ENCODE assay signal across 11 mouse cellular contexts in the genomic region with DNA sequence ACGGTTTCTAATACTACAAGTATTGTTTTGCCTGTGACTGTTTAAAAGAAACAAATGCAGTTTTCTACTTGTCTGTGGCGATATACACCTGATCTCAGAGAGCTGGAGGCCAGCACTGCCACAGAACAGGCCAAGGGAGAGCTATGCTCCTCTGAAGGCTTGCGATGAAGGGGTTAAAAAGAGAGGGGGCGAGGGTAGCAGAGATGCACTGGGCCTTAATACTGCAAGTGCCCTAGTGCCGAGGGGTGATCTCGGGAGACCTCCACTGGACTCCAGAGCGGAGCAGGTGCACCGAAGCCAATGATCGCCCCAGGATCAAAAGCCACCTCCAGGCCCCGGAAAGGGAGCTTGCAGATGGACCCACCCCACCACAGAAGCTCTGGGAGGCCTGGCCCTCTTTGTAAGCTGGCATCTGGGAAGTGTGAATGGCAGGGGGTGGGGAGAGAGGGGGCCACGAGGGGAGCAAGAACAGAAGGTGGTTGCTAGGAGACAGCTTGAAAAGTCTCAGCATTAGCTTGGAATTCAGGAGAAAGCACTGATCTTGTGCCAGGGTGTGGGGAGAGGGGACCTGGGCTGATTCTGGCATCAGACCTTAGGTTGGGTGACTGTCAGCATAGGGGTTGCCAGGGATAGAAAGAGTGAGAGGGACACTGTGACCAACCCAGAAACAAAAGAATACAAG. TPM values are rescaled to one million over a fixed set of nuclear protein-coding genes. Genes with fewer than 3 reads are reported as not detected.
A peak's percentile ranks its signal among the peaks of the same experiment; 100 is the strongest.
DNase-seq lines count a peak whose midpoint lies in the region; ATAC-seq lines count a peak whose summit lies in the region.
"Had no signal": no experiment of that assay in that cellular context is flagged by ENCODE, and none has a peak within 500 bp of the region (broad histone marks: within the 10 kb centered on the region; RNA-seq: fewer than 3 reads in every experiment).

No protein-coding gene starts in this region.

- H3K36me3 ChIP-seq in forebrain, embryonic 13.5 days (ENCODE audit: poor library complexity, severe bottlenecking), result peaks cover 36% of the 10 kb centered on the region
- no peaks in the 10 kb centered on the region; the same call in 1 of the 2 replicates for H3K36me3 ChIP-seq in neural tube, embryonic 11.5 days (ENCODE audit: control insufficient read depth, insufficient read depth, low read length)
- no peaks in the 10 kb centered on the region for H3K36me3 ChIP-seq in liver, embryonic 11.5 days (ENCODE audit: control insufficient read depth, insufficient read depth, low read length)

- peak overlapping the region; percentile 22; the same call in 1 of the 2 replicates for H3K9ac ChIP-seq in forebrain, embryonic 13.5 days
- H3K9ac ChIP-seq in neural tube, embryonic 11.5 days (ENCODE audit: low read length), result 0 out of 2 replicates have a peak overlapping the region, but pooled peaks have one; percentile 6
- no peak overlapping the region for H3K9ac ChIP-seq in liver, embryonic 11.5 days (ENCODE audit: low read depth, low read length)
- H3K9ac ChIP-seq: heart, embryonic 15.5 days had no signal

- peak overlapping the region; percentile 27 for H3K4me2 ChIP-seq in forebrain, embryonic 13.5 days
- no peak overlapping the region for H3K4me2 ChIP-seq in neural tube, embryonic 11.5 days (ENCODE audit: low read depth)
- no peak overlapping the region for H3K4me2 ChIP-seq in liver, embryonic 11.5 days
- H3K4me2 ChIP-seq: heart, embryonic 15.5 days had no signal

- peaks cover 39% of the 10 kb centered on the region for H3K4me1 ChIP-seq in forebrain, embryonic 13.5 days
- peaks cover 13% of the 10 kb centered on the region for H3K4me1 ChIP-seq in neural tube, embryonic 11.5 days (ENCODE audit: control insufficient read depth, insufficient read depth, low read length)
- no peaks in the 10 kb centered on the region for H3K4me1 ChIP-seq in liver, embryonic 11.5 days (replicated peaks; ENCODE audit: control insufficient read depth, insufficient read depth, low read length)
- H3K4me1 ChIP-seq: heart, embryonic 15.5 days had no signal

- no peaks in the 10 kb centered on the region for H3K9me3 ChIP-seq in forebrain, embryonic 13.5 days (replicated peaks)
- H3K9me3 ChIP-seq in neural tube, embryonic 11.5 days (ENCODE audit: control insufficient read depth, low read length), result no peaks in the 10 kb centered on the region
- no peaks in the 10 kb centered on the region for H3K9me3 ChIP-seq in liver, embryonic 11.5 days (ENCODE audit: control insufficient read depth, low read length)
- H3K9me3 ChIP-seq: heart, embryonic 15.5 days had no signal

- peak; percentile 74 for DNase-seq in embryo, embryonic 10 days (ENCODE audit: low spot score)
- DNase-seq in layer of hippocampus, adult 9-11 months, result peak; percentile 72
- peak; percentile 81 for DNase-seq in neural tube, embryonic 11.5 days (ENCODE audit: low spot score)
- no peak for DNase-seq in kidney, postnatal 10 days
- no peak for DNase-seq in cerebellum, adult 11 months
- DNase-seq in liver, embryonic 11.5 days (ENCODE audit: low spot score), result no peak

- 12% methylated on average over 11 of the region's 11 CpGs for WGBS in forebrain, embryonic 13.5 days
- 31% methylated on average over 11 of the region's 11 CpGs for WGBS in neural tube, embryonic 11.5 days
- 73% methylated on average over 11 of the region's 11 CpGs for WGBS in liver, embryonic 11.5 days

- no peak overlapping the region for H3K4me3 ChIP-seq in forebrain, embryonic 13.5 days
- no peak overlapping the region for H3K4me3 ChIP-seq in neural tube, embryonic 11.5 days (ENCODE audit: low read depth, low read length)
- no peak overlapping the region for H3K4me3 ChIP-seq in liver, embryonic 11.5 days (ENCODE audit: low read depth, low read length)
- H3K4me3 ChIP-seq: heart, embryonic 15.5 days had no signal

- peak; percentile 94 for ATAC-seq in forebrain, embryonic 13.5 days
- peak; percentile 91 for ATAC-seq in neural tube, embryonic 11.5 days (ENCODE audit: insufficient read depth, low FRiP score, low TSS enrichment)
- ATAC-seq in erythroblast, adult 5-6 weeks (replicated peaks; ENCODE audit: low FRiP score, poor library complexity, severe bottlenecking), result no peak
- ATAC-seq in liver, embryonic 11.5 days (replicated peaks; ENCODE audit: low FRiP score), result no peak

- H3K27ac ChIP-seq in forebrain, embryonic 13.5 days, result peak overlapping the region; percentile 96
- H3K27ac ChIP-seq in neural tube, embryonic 11.5 days (ENCODE audit: low read depth, low read length), result peak overlapping the region; percentile 72
- H3K27ac ChIP-seq in liver, embryonic 11.5 days (ENCODE audit: low read depth, low read length), result no peak overlapping the region
- H3K27ac ChIP-seq: heart, embryonic 15.5 days had no signal

- no peaks in the 10 kb centered on the region for H3K27me3 ChIP-seq in forebrain, embryonic 13.5 days
- no peaks in the 10 kb centered on the region for H3K27me3 ChIP-seq in neural tube, embryonic 11.5 days (ENCODE audit: control insufficient read depth, insufficient read depth, low read length)
- H3K27me3 ChIP-seq in liver, embryonic 11.5 days (replicated peaks; ENCODE audit: control insufficient read depth, insufficient read depth, low read length), result no peaks in the 10 kb centered on the region
- H3K27me3 ChIP-seq: heart, embryonic 15.5 days had no signal

RNA-seq across cellular contexts. Expression of a gene that starts 22.2 kb away (rescaled TPM):
- polyA plus RNA-seq in forebrain, embryonic 13.5 days (2015; fragmentation: Nextera tagmentation; extraction: Ambion mirVana), result 76.0 and 80.6 TPM in 2 replicates
- polyA plus RNA-seq in neural tube, embryonic 11.5 days (2014; fragmentation: Nextera tagmentation; extraction: Ambion mirVana), result 115 and 116 TPM in 2 replicates
- total RNA-seq in erythroblast, adult 5-6 weeks (2015; ENCODE audit: low replicate concordance), result 20.9 and 22.2 TPM in 2 replicates
- total RNA-seq in erythroblast, adult 5-6 weeks (2017; ENCODE audit: low replicate concordance), result 24.7 and 25.4 TPM in 2 replicates
- 137 and 141 TPM in 2 replicates for polyA plus RNA-seq in liver, embryonic 11.5 days (2014; fragmentation: Nextera tagmentation; extraction: Ambion mirVana)

RNA-seq across cellular contexts. Expression of a gene that starts 57.8 kb away (rescaled TPM):
- polyA plus RNA-seq in forebrain, embryonic 13.5 days (2015; fragmentation: Nextera tagmentation; extraction: Ambion mirVana), result 2.4 and 4.0 TPM in 2 replicates
- 4.3 and 4.9 TPM in 2 replicates for polyA plus RNA-seq in neural tube, embryonic 11.5 days (2014; fragmentation: Nextera tagmentation; extraction: Ambion mirVana)
- not detected in 2 replicates for total RNA-seq in erythroblast, adult 5-6 weeks (2015; ENCODE audit: low replicate concordance)
- not detected in 2 replicates for total RNA-seq in erythroblast, adult 5-6 weeks (2017; ENCODE audit: low replicate concordance)
- polyA plus RNA-seq in liver, embryonic 11.5 days (2014; fragmentation: Nextera tagmentation; extraction: Ambion mirVana), result not detected in 2 replicates
- total RNA-seq: MEL had no signal
- polyA plus RNA-seq: heart, embryonic 15.5 days; liver, embryonic 16.5 days had no signal

Comparison
In these comparisons a context has a peak if more than half of its experiments do, and no peak if none do; other contexts are left out.
1. DNase-seq: peak in embryo, embryonic 10 days (single experiment), layer of hippocampus, adult 9-11 months (single experiment) and neural tube, embryonic 11.5 days (single experiment); none in kidney, postnatal 10 days (single experiment), cerebellum, adult 11 months (single experiment) and liver, embryonic 11.5 days (single experiment).
2. ATAC-seq: peak in forebrain, embryonic 13.5 days (single experiment) and neural tube, embryonic 11.5 days (single experiment); none in erythroblast, adult 5-6 weeks (single experiment) and liver, embryonic 11.5 days (single experiment).